Mouse (Mus musculus) induced T-regulatory cell, adult 2 months (primary cell): ENCODE results near the gene Esr2.

Source experiments
- DNase-seq: peaks from one replicate; pipeline ENCODE4 v3.0.0-alpha.2; 2012; ENCODE audit warnings: low read depth

Esr2 gene

GRCm38 (mm10) chr12:76085956-76086905 lies 90.8 kb downstream of the Esr2 start:
- DNase-seq: peak; percentile 89

DNA sequence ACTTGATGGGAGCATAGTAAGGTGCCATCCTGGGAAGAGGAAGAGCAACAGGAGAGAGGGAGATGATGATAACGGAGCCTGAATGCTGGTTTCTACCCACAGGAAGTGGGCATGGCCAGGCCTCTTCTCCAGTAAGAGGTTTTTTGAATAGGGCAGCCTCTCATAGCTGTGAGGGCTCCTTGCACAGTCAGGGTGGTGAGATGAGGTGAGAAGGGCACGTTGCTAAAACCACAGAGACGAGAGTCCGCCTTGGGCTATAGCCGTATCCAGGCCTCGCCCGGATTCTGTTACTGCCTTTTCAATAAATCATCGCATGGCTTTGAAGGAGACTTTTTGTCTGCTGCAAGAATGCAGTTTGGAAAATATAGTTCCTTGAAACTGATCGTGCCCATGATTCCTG lies 92.0 kb downstream of the Esr2 start:
- peak; percentile 48 for DNase-seq

GRCm38 (mm10) chr12:76081557-76082211 lies 95.4 kb downstream of the Esr2 start:
- DNase-seq: no peak

DNA sequence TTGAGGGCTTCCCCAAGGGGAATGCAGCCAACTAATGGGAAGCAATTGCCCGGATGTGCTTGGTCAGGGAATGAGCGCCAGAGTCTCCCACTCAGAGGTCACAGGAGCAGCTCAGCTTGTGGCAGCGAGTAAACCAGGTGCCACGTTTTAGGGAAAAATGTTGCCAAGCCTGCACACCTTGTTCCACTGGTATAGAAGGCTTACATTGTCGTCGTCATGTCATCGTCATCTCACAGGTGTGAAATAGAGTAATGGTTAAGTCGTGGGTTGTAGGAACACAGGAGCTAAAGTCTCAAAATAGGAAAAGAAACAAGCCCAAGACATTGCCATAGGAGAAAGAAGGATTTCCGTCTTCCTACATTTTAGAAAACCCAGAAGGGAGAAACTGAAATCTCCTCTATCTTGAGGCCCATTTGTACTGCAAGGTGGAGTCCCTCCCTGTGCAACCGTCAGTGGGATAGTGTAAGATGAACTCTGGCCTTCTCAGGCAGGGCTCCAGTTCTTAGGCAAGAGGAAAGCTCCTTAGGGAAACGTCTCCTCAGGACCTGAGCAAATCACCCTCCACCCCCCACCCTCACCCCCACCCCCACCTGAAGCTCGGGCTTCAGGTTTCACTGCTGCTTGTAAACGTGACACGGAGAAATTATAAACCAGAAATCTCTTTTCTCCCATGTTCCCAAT lies 96.0 kb downstream of the Esr2 start:
- DNase-seq: no peak

DNA sequence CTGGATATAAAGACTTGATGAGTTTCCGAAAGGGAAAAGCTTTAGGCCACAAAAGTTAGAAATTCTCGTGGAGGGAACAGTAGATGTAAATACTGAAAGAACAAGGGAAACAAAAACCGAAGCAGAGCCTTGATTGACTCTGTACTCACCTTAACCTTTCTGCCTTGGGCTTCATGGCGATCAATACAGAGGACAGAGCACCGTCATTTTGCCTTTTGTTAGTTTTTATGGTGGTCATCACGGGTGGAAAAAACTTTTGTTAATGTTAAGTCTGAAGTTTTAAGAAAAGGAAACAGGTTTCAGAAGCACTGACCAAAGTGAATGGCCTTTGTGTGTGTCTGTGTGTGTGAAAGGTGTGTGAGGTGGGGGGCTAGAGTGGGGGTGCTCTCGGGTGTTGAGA lies 103.1 kb downstream of the Esr2 start:
- no peak for DNase-seq

- DNase-seq: no peak
These were observed 103.8 kb downstream of the Esr2 start for GRCm38 (mm10) chr12:76073066-76073826.

- no peak for DNase-seq
These were observed 104.9 kb downstream of the Esr2 start for GRCm38 (mm10) chr12:76071935-76072849.
